Mouse (Mus musculus) neural tube, embryonic 12.5 days (tissue): ENCODE data around the gene Hipk4. TPM values are rescaled to one million over a fixed set of nuclear protein-coding genes. Genes with fewer than 3 reads are reported as not detected.

Experiments
- ATAC-seq: fragments of 200-750 bp; cut with Nextera tagmentation; 2 replicates; pipeline ENCODE4 v1.8.0; 2017; ENCODE audit warnings: low read depth, mild to moderate bottlenecking, moderate TSS enrichment, moderate library complexity; ENCODE audit not compliant: low FRiP score
- H3K27ac ChIP-seq: fragments of 300-500 bp; sonication (generic); 2 replicates; pipeline ENCODE4 v1.5.1; 2016
- H3K27me3 ChIP-seq: fragments of 300-500 bp; sonication (generic); replicated peaks from 2 replicates; pipeline ENCODE4 v1.6.1; 2016; ENCODE audit warnings: mild to moderate bottlenecking
- H3K36me3 ChIP-seq: fragments of 300-500 bp; sonication (generic); 2 replicates; pipeline ENCODE4 v1.6.1; 2016; ENCODE audit warnings: mild to moderate bottlenecking
- H3K4me1 ChIP-seq: fragments of 300-500 bp; sonication (generic); 2 replicates; pipeline ENCODE4 v1.6.1; 2016
- H3K4me2 ChIP-seq: fragments of 300-500 bp; sonication (generic); replicated peaks from 2 replicates; pipeline ENCODE4 v1.6.1; 2016; ENCODE audit warnings: mild to moderate bottlenecking
- H3K4me3 ChIP-seq: fragments of 300-500 bp; sonication (generic); 2 replicates; pipeline ENCODE4 v1.5.1; 2016
- H3K9ac ChIP-seq: fragments of 300-500 bp; sonication (generic); 2 replicates; pipeline ENCODE4 v1.6.1; 2016; ENCODE audit warnings: mild to moderate bottlenecking
- H3K9me3 ChIP-seq: fragments of 300-500 bp; sonication (generic); 2 replicates; pipeline ENCODE4 v1.6.1; 2016; ENCODE audit warnings: mild to moderate bottlenecking
- WGBS: fragments of 180-500 bp; shearing (Covaris S2); methylation state at CpG from one replicate; pipeline ENCODE4 v1.1.7; 2016; 5-methylcytosine and 5-hydroxymethylcytosine counted together
- polyA plus RNA-seq: library from polyadenylated mRNA; unstranded; fragments of >200 nt; fragmentation: Nextera tagmentation; extraction: Ambion mirVana; gene quantifications from 2 replicates; pipeline ENCODE4 v1.2.1, GENCODE M21; 2016

Hipk4 gene
- 0.44 and 0.54 TPM in 2 replicates for polyA plus RNA-seq

DNA sequence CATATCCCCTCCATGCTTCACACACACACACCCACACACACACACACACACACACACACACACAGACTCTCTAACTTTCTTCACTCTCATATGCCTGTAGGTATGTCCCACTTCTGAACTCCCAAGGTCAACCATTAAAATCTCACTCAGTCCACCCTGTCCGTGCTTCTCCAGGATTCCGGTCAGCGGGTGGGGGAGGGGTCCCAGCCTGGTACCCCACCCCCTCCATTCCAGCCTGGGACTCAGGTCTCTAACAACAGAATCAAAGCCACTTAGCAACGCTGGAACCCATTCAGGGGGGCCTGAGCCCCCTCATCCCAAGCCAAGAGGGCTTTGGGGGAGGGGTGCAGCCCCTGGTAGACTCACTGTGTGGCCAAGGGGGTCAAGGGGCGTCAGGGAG is at the start of gene Hipk4:
Hipk4 (plus strand) TSS at position 301 of the 400 bp plus-strand sequence.
- no peak for ATAC-seq
- Histone ChIP-seq H3K4me1 (no peaks in the 10 kb centered on the region), H3K27ac (no peak within 1 kb of the TSS), H3K27me3 (no peaks in the 10 kb centered on the region), H3K9me3 (no peaks in the 10 kb centered on the region), H3K9ac (no peak within 1 kb of the TSS), H3K4me3 (no peak within 1 kb of the TSS), H3K4me2 (no peak within 1 kb of the TSS), H3K36me3 (no peaks in the 10 kb centered on the region)
- 66% methylated on average over 5 of the region's 5 CpGs for WGBS

DNA sequence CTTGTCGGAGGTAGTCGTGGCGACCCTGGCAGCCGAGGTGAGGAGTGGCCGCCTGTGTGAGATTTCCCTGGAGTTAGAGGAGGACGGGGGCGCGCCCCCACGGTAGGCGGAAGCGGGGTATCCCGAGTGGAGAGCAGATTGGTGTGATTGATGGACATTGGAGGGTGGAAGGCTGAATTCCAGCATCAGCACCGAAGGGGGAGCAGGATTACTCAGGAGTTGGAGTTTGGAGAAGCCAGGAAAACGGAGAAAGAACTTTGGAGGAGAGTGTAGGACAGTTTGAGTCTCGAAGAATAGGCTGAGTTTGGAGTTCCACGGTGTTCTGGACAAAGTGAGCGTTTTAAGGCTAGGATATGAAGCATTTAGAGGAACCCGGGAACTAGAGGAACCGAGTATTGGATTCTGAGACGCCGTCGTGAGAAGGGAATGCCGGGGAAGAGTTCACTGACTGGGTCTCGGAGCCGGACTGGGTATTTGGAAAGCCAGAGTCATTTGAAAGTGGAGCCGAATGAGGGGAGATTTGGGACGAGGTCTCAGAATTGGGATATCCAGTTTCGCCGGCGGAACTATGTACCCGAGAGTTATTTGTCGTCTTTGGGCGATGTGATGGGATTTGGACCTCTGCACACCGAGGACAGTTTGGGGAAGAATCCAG is 49.1 kb upstream of the Hipk4 start:
- Histone ChIP-seq H3K9ac (peak overlapping the region; percentile 70), H3K4me1 (no peaks in the 10 kb centered on the region), H3K4me3 (peak overlapping the region; percentile 69), H3K36me3 (peaks cover 14% of the 10 kb centered on the region), H3K27ac (peak overlapping the region; percentile 81), H3K4me2 (peak overlapping the region; percentile 76), H3K9me3 (no peaks in the 10 kb centered on the region), H3K27me3 (no peaks in the 10 kb centered on the region)
- WGBS: under 1% methylated on average over 34 of the region's 34 CpGs
- ATAC-seq: no peak; the same call in 1 of the 2 replicates

DNA sequence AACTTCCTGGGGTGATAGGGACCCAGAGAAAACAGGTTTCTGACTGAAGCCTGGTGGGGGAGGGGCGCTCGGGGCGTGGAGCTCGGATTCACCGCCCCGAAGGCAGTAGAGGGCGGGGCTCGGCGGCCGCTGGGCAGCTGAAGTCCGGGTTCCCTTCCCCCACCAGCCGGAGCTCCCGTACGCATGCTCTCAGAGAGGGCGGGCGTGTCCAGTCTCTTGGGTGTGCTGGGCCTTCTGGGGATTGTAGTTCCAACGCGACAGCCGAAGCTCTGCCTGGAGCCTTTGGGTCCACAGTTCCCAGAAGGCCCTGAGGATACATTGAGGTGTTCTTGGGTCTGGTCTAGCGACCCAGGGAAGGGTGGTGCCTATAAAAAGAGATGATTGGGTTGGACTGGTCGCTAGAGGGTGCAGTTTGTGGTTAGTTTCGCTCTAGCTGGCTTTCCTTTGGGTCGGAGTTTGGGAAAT is 48.5 kb upstream of the Hipk4 start:
- Histone ChIP-seq H3K9ac (peak overlapping the region; percentile 70), H3K27me3 (no peaks in the 10 kb centered on the region)

DNA sequence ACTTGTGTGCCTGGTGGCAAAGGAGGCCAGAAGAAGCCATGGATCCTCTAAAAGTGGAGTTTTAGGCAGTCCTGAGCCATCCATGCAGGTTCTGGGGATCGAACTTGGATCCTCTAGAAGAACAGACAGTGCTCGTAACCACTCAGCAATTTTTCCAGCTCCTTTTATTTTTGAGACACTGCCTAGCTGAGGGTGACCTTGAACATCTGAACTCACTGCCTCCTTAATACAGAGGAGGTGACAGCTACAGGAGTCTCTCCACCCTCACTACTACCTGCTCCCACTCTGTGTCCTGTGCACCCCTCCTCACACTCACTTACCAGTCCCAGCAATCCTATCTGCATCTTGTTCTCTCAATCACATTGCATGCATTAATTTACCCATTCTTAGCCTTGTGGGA is 47.5 kb upstream of the Hipk4 start:
- Histone ChIP-seq H3K27ac (no peak overlapping the region), H3K4me2 (peak overlapping the region; percentile 76; the same call in 1 of the 2 replicates), H3K27me3 (no peaks in the 10 kb centered on the region), H3K36me3 (peaks cover 14% of the 10 kb centered on the region), H3K9me3 (no peaks in the 10 kb centered on the region), H3K9ac (no peak overlapping the region), H3K4me1 (no peaks in the 10 kb centered on the region), H3K4me3 (no peak overlapping the region)
- WGBS: 82% methylated on average over 2 of the region's 2 CpGs
- ATAC-seq: no peak

More for the DNA sequence above, 48.5 kb upstream of the Hipk4 start:
- WGBS: under 1% methylated on average over 23 of the region's 23 CpGs
- peak overlapping the region; percentile 76 for H3K4me2 ChIP-seq
- peak; percentile 81 for ATAC-seq
- peaks cover 14% of the 10 kb centered on the region for H3K36me3 ChIP-seq
- no peaks in the 10 kb centered on the region for H3K9me3 ChIP-seq
- peak overlapping the region; percentile 69 for H3K4me3 ChIP-seq
- H3K27ac ChIP-seq: no peak overlapping the region
- H3K4me1 ChIP-seq: no peaks in the 10 kb centered on the region

DNA sequence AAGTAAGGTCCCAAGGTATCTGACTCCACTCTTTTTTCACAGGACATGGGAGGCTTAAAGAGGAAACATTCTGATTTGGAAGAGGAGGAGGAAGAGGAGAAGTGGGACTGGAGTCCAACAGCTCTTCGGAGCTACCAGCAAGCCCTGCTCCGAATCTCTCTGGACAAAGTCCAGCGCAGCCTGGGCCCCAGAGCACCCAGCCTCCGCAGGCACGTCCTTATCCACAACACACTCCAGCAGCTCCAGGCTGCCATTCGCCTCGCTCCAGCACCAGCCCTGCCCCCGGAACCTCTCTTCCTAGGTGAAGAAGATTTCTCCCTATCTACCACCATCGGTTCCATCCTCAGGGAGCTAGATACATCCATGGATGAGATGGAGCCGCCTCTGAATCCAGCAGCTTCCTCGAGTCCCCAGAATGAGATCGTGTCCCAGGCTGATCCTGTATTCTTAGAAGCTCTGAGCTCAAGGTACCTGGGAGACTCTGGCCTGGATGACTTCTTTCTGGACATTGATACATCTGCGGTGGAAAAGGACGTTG is 46.9 kb upstream of the Hipk4 start:
- no peak overlapping the region for H3K27ac ChIP-seq
- no peak overlapping the region for H3K4me3 ChIP-seq
- H3K4me2 ChIP-seq: no peak overlapping the region
- H3K9me3 ChIP-seq: no peaks in the 10 kb centered on the region
- no peaks in the 10 kb centered on the region for H3K27me3 ChIP-seq
- no peak overlapping the region for H3K9ac ChIP-seq
- peaks cover 14% of the 10 kb centered on the region for H3K36me3 ChIP-seq
- 96% methylated on average over 14 of the region's 14 CpGs for WGBS
- ATAC-seq: no peak
- peaks cover 5% of the 10 kb centered on the region; the same call in 1 of the 2 replicates for H3K4me1 ChIP-seq

DNA sequence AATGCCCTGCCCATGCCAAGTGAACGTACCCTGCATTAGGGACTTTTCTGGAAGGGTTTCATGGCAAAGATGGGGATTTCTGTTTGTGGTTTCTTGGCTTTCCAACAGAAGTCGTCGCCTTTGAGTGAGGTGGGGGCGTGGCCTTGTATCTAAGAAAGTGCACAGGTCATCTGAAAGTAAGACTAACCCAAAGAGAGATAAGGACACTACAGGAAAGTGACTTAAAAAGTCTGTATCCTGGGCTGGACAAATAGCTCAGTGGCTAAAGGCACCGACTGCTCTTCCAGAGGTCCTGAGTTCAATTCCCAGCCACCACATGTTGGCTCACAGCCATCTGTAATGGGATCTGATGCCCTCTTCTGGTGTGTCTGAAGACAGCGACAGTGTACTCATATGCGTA is 44.5 kb upstream of the Hipk4 start:
- H3K36me3 ChIP-seq: peaks cover 14% of the 10 kb centered on the region
- H3K27ac ChIP-seq: no peak overlapping the region
- peaks cover 11% of the 10 kb centered on the region; the same call in 1 of the 2 replicates for H3K4me1 ChIP-seq
- no peak overlapping the region for H3K9ac ChIP-seq
- no peaks in the 10 kb centered on the region for H3K9me3 ChIP-seq
- ATAC-seq: no peak
- 86% methylated on average over 7 of the region's 7 CpGs for WGBS
- H3K27me3 ChIP-seq: no peaks in the 10 kb centered on the region
- no peak overlapping the region for H3K4me2 ChIP-seq
- no peak overlapping the region for H3K4me3 ChIP-seq

DNA sequence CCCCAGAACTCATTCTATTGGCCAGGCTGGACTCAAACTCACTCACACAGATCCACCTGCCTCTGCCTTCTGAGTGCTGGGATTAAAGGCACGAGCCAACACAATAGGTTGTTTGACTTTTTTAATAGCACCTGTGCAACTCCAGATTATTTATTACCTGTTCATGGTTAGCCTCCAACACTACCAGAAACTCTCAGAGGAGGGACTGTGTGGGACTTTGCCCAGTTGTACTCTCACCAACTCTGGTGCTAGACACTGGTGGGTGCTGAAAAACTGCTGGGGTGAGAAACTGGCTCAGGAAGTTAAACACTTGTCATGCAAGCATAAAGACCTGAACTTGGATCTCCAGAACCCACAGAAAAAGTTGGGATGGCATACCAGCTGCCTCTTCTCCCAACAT is 43.3 kb upstream of the Hipk4 start:
- ATAC-seq: no peak
- Histone ChIP-seq H3K36me3 (peaks cover 14% of the 10 kb centered on the region), H3K4me1 (peaks cover 11% of the 10 kb centered on the region; the same call in 1 of the 2 replicates)

DNA sequence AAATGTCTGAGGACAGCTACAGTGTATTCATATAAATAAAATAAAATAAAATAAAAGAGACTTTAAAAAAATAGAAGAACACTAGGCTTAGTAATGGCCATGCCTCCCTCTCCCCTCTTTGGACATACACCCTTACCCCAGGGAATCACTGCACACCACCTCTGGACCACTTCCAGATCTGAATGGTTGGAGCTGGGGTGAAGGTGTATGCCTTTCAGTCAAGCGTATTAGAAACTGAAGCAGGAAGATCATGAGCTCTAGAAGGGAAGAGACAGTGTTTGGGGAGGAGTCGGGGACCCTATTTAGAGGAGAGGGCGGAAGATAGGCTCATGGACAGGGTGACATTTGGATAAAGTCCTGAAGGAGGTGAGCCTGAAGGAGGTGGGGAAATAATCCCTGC is 42.6 kb upstream of the Hipk4 start:
- WGBS: 72% methylated on average over 3 of the region's 3 CpGs
- H3K9me3 ChIP-seq: no peaks in the 10 kb centered on the region
- no peak overlapping the region for H3K4me3 ChIP-seq
- H3K9ac ChIP-seq: no peak overlapping the region
- no peak overlapping the region for H3K27ac ChIP-seq
- no peak for ATAC-seq
- peaks cover 11% of the 10 kb centered on the region; the same call in 1 of the 2 replicates for H3K4me1 ChIP-seq
- peaks cover 14% of the 10 kb centered on the region for H3K36me3 ChIP-seq
- H3K27me3 ChIP-seq: no peaks in the 10 kb centered on the region
- H3K4me2 ChIP-seq: no peak overlapping the region

More for the DNA sequence above, 43.3 kb upstream of the Hipk4 start:
- Histone ChIP-seq H3K27me3 (no peaks in the 10 kb centered on the region), H3K4me3 (no peak overlapping the region), H3K9me3 (no peaks in the 10 kb centered on the region), H3K27ac (no peak overlapping the region), H3K4me2 (no peak overlapping the region), H3K9ac (no peak overlapping the region)
- WGBS: 64% methylated on average over 1 of the region's 1 CpGs

DNA sequence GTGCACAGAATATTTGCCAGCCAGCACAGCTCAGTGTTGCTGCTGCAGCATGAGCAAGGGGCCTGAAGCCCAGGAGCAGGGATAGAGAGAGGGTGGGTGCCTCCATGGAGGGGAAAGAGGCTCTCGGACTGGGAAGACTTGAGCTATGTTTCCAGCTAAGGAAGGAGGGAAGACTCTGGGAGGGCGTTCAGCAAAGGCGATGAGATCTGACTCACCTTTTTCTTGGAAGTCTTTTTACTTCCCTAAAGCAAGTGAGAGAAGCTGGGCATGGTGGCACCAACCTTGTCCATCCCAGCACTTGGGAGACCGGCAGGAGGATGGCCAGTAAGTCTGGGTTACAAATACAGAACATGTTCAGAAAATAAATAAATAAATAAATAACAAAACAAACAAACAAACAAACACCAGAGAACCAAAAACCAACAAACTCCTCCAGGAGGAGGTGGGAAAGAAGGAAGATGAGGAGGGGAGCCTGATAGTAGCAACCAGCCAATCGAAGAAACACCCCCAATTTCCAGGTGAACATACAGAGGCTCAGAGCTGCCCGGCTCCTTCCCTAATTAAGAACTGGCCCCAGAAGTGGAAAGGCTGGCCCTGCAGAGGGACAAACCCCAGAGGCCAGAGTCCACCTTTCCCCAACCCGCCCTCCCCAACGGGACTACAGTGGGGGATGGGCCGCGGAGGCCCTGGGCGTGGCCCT is 42.0 kb upstream of the Hipk4 start:
- ATAC-seq: no peak
- Histone ChIP-seq H3K27ac (no peak overlapping the region), H3K9me3 (no peaks in the 10 kb centered on the region)

DNA sequence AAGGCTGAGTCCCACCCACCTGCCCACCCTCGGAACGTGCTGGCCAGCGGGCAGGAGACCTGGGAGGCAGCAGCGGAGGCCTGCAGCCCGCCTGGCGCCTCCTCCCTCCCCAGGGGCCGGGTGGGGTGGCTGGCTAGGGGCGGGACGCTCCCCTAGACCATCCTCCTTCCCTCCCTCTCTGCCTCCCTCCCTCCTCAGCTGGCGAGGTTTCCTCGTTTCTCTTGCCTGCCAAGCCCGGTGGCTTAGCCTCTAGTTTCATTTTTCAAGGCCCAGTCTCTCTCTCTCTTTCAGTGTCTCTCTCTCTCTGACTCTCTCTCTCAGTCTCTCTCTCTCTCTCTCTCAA is 41.5 kb upstream of the Hipk4 start:
- 0% methylated on average over 9 of the region's 12 CpGs for WGBS
- H3K9me3 ChIP-seq: no peaks in the 10 kb centered on the region
- H3K4me3 ChIP-seq: peak overlapping the region; percentile 28
- peaks cover 13% of the 10 kb centered on the region; the same call in 1 of the 2 replicates for H3K4me1 ChIP-seq
- H3K27ac ChIP-seq: no peak overlapping the region
- H3K27me3 ChIP-seq: no peaks in the 10 kb centered on the region
- peak overlapping the region; percentile 49 for H3K9ac ChIP-seq
- H3K36me3 ChIP-seq: peaks cover 5% of the 10 kb centered on the region
- ATAC-seq: peak; percentile 56
- peak overlapping the region; percentile 64 for H3K4me2 ChIP-seq

More for the DNA sequence above, 42.0 kb upstream of the Hipk4 start:
- Histone ChIP-seq H3K27me3 (no peaks in the 10 kb centered on the region), H3K4me1 (peaks cover 11% of the 10 kb centered on the region; the same call in 1 of the 2 replicates), H3K9ac (peak overlapping the region; percentile 49), H3K4me3 (peak overlapping the region; percentile 28), H3K4me2 (peak overlapping the region; percentile 64), H3K36me3 (peaks cover 10% of the 10 kb centered on the region)
- WGBS: 12% methylated on average over 11 of the region's 11 CpGs

DNA sequence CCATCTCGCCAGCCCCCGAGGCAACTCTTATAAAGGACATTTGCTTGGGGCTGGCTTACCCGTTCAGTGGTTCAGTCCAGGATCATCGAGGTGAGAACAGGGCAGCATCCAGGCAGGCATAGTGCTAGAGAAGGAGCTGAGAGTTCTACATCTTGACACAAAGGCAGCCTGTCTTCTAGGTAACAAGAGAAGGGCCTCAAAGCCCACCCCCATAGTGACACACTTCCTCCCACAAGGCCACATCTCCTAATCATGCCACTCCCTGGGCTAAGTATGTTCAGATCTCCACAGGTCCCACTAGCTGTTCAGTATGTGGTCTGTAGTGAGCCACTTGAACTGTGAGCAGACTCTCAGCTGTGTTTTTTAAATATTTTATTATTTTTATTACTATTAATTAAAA is 39.2 kb upstream of the Hipk4 start:
- Histone ChIP-seq H3K4me1 (peaks cover 24% of the 10 kb centered on the region; the same call in 1 of the 2 replicates), H3K4me2 (no peak overlapping the region), H3K9me3 (no peaks in the 10 kb centered on the region), H3K27ac (no peak overlapping the region), H3K27me3 (no peaks in the 10 kb centered on the region), H3K9ac (no peak overlapping the region), H3K36me3 (no peaks in the 10 kb centered on the region), H3K4me3 (no peak overlapping the region)
- 83% methylated on average over 4 of the region's 4 CpGs for WGBS
- ATAC-seq: no peak

DNA sequence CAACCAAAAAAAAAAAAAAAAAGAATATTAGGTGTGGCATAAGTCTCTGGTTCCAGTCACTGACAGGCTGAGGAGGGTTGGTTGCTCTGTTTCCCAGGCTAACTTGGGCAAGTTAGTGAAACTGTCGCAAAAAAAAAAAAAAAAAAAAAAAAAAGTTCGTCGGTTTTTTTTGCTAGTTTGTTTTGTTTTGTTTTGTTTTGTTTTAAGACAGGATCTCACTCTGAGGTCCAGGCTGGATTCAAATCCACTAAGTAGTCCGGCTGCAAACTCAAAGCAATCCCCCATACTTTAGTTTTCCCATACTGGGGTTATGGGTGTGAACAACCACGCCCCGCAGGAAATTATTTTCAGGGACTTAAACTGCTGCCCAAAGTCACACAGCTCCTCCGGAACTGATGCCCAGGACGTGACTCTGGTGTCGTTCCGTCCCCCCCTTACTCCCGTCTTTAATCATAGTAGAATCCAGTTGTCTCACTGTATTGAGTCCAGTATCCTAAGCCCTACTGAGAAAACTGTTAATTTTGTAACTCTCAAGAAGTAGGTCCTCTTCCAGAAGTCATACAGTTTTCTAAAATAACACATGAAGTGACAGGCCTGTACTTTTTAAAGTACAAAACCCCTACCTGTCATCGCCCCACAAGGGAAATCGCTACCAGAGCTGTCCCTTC is 36.8 kb upstream of the Hipk4 start:
- Histone ChIP-seq H3K36me3 (no peaks in the 10 kb centered on the region), H3K4me2 (peak overlapping the region; percentile 63), H3K4me3 (peak overlapping the region; percentile 77), H3K4me1 (peaks cover 29% of the 10 kb centered on the region), H3K9me3 (no peaks in the 10 kb centered on the region), H3K27ac (no peak overlapping the region), H3K9ac (0 out of 2 replicates have a peak overlapping the region, but pooled peaks have one; percentile 26), H3K27me3 (no peaks in the 10 kb centered on the region)
- 5% methylated on average over 13 of the region's 13 CpGs for WGBS
- ATAC-seq: no peak
